ENCODE assay signal across 10 mouse cellular contexts in the genomic region with DNA sequence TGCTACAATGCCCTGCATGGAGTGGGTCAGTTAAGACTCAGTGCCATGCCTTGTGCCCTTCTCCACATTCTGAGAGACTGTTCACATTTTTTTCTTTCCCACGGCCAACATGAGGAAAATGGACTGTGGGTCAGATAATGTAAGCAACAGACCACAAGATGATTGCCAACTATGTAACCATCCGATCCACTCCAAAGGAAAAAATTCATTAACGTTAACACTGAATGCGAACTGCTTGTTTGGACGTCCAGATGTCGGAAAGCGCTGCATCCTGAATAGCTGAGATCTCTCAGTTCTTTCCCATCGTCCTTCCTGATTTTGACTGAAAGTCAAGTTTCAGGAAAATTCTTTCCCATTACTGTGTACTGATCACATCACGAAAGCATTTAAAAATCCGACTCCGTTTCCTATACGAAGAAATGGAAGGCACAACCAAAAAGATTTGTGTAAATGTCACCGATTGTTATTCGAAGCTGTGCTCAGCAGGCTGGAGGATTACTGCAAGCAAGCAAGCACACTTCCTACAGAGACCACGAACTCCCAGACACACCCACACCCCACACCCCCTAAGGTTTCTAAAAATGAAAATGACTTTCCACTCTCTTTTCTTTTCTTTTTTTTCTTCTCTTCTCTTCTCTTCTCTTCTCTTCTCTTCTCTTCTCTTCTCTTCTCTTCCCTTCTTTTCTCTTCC.
DNase-seq lines count a peak whose midpoint lies in the region; ATAC-seq and TF ChIP-seq lines count a peak whose summit lies in the region.
"Had no signal": no experiment of that assay in that cellular context is flagged by ENCODE, and none has a peak within 500 bp of the region (broad histone marks: within the 10 kb centered on the region; RNA-seq: fewer than 3 reads in every experiment).

No protein-coding gene starts in this region.

- H3K36me3 ChIP-seq in forebrain, embryonic 11.5 days (ENCODE audit: control insufficient read depth, insufficient read depth, low read length), result no peaks in the 10 kb centered on the region
- no peaks in the 10 kb centered on the region for H3K36me3 ChIP-seq in forebrain, embryonic 16.5 days (ENCODE audit: control insufficient read depth, insufficient read depth)
- no peaks in the 10 kb centered on the region for H3K36me3 ChIP-seq in heart, embryonic 16.5 days (ENCODE audit: control insufficient read depth, insufficient read depth)
- H3K36me3 ChIP-seq in midbrain, postnatal 0 days (ENCODE audit: insufficient read depth, low read length), result no peaks in the 10 kb centered on the region

- H3K4me2 ChIP-seq in forebrain, embryonic 11.5 days (ENCODE audit: low read depth, low read length, severe bottlenecking), result 0 out of 2 replicates have a peak overlapping the region, but pooled peaks have one; percentile 21
- no peak overlapping the region for H3K4me2 ChIP-seq in forebrain, embryonic 16.5 days (ENCODE audit: low read length)
- peak overlapping the region; percentile 29; the same call in 1 of the 2 replicates for H3K4me2 ChIP-seq in heart, embryonic 16.5 days (ENCODE audit: low read depth, low read length)
- peak overlapping the region; percentile 1; the same call in 1 of the 2 replicates for H3K4me2 ChIP-seq in midbrain, postnatal 0 days (ENCODE audit: low read depth, low read length, poor library complexity, severe bottlenecking)

- H3K9me3 ChIP-seq in forebrain, embryonic 11.5 days (ENCODE audit: control insufficient read depth, low read length), result no peaks in the 10 kb centered on the region
- no peaks in the 10 kb centered on the region for H3K9me3 ChIP-seq in forebrain, embryonic 16.5 days (ENCODE audit: control insufficient read depth, low read length)
- no peaks in the 10 kb centered on the region for H3K9me3 ChIP-seq in heart, embryonic 16.5 days (replicated peaks; ENCODE audit: control insufficient read depth, low read length)
- H3K9me3 ChIP-seq in midbrain, postnatal 0 days (ENCODE audit: low read length), result no peaks in the 10 kb centered on the region

- WGBS in forebrain, embryonic 11.5 days, result 19% methylated on average over 15 of the region's 15 CpGs
- WGBS in forebrain, embryonic 16.5 days, result 12% methylated on average over 15 of the region's 15 CpGs
- WGBS in lung, adult 2 months, result 11% methylated on average over 15 of the region's 15 CpGs
- WGBS in heart, embryonic 16.5 days, result 29% methylated on average over 15 of the region's 15 CpGs
- WGBS in midbrain, postnatal 0 days, result 15% methylated on average over 15 of the region's 15 CpGs

- no peak for TF ChIP-seq CTCF in lung, adult 2 months (IDR thresholded peaks at IDR 0.05; ENCODE audit: insufficient read depth, low read length)
- TF ChIP-seq CTCF in midbrain, postnatal 0 days (IDR thresholded peaks at IDR 0.05), result no peak

- no peak overlapping the region for H3K4me3 ChIP-seq in forebrain, embryonic 11.5 days (ENCODE audit: low read depth, low read length)
- H3K4me3 ChIP-seq in forebrain, embryonic 16.5 days (replicated peaks; ENCODE audit: low read length), result no peak overlapping the region
- H3K4me3 ChIP-seq in lung, adult 2 months (replicated peaks; ENCODE audit: extremely low read depth, low read depth, low read length), result peak overlapping the region; percentile 23
- peak overlapping the region; percentile 5; the same call in 1 of the 2 replicates for H3K4me3 ChIP-seq in heart, embryonic 16.5 days (ENCODE audit: low read length)
- no peak overlapping the region for H3K4me3 ChIP-seq in midbrain, postnatal 0 days (ENCODE audit: low read depth, low read length)

- no peak for ATAC-seq in forebrain, embryonic 11.5 days (replicated peaks; ENCODE audit: low FRiP score)
- no peak for ATAC-seq in forebrain, embryonic 16.5 days
- no peak for ATAC-seq in heart, embryonic 16.5 days (replicated peaks; ENCODE audit: extremely low read depth, insufficient read depth, low FRiP score)
- no peak for ATAC-seq in midbrain, postnatal 0 days (ENCODE audit: low FRiP score)

- no peaks in the 10 kb centered on the region for H3K4me1 ChIP-seq in forebrain, embryonic 11.5 days (replicated peaks; ENCODE audit: control insufficient read depth, insufficient read depth, low read length)
- H3K4me1 ChIP-seq in forebrain, embryonic 16.5 days (replicated peaks; ENCODE audit: control insufficient read depth, insufficient read depth, low read length), result no peaks in the 10 kb centered on the region
- H3K4me1 ChIP-seq in lung, adult 2 months (ENCODE audit: control insufficient read depth, insufficient read depth, low read length), result peaks cover 9% of the 10 kb centered on the region
- peaks cover 12% of the 10 kb centered on the region for H3K4me1 ChIP-seq in heart, embryonic 16.5 days (ENCODE audit: control insufficient read depth, insufficient read depth, low read length)
- no peaks in the 10 kb centered on the region for H3K4me1 ChIP-seq in midbrain, postnatal 0 days (ENCODE audit: insufficient read depth, low read length)

- DNase-seq in forebrain, embryonic 11.5 days (ENCODE audit: low spot score), result no peak
- no peak for DNase-seq in lung, adult 2 months
- no peak for DNase-seq in lung, adult 18-20 months
- DNase-seq in midbrain, postnatal 0 days (ENCODE audit: low spot score), result no peak
- DNase-seq in cerebellum, adult 11 months, result no peak
- no peak for DNase-seq in adrenal gland, postnatal 10 days
- DNase-seq: cerebellum, adult 18-20 months had no signal

- H3K27me3 ChIP-seq in forebrain, embryonic 11.5 days (ENCODE audit: control insufficient read depth, insufficient read depth, low read length), result no peaks in the 10 kb centered on the region
- H3K27me3 ChIP-seq in forebrain, embryonic 16.5 days (replicated peaks; ENCODE audit: control insufficient read depth, insufficient read depth, low read length), result no peaks in the 10 kb centered on the region
- H3K27me3 ChIP-seq in heart, embryonic 16.5 days (ENCODE audit: control insufficient read depth, insufficient read depth, low read length), result no peaks in the 10 kb centered on the region
- H3K27me3 ChIP-seq in midbrain, postnatal 0 days (ENCODE audit: insufficient read depth, low read length), result no peaks in the 10 kb centered on the region

- no peak overlapping the region for H3K9ac ChIP-seq in forebrain, embryonic 11.5 days (ENCODE audit: low read length)
- H3K9ac ChIP-seq in forebrain, embryonic 16.5 days (replicated peaks; ENCODE audit: low read depth, low read length), result no peak overlapping the region
- peak overlapping the region; percentile 36; the same call in 1 of the 2 replicates for H3K9ac ChIP-seq in heart, embryonic 16.5 days (ENCODE audit: low read length)
- no peak overlapping the region for H3K9ac ChIP-seq in midbrain, postnatal 0 days (replicated peaks; ENCODE audit: low read length, poor library complexity, severe bottlenecking)

- no peak for TF ChIP-seq POLR2A in lung, adult 2 months (IDR thresholded peaks at IDR 0.05; ENCODE audit: borderline replicate concordance, extremely low read depth, low read depth, low read length)

- no peak overlapping the region for H3K27ac ChIP-seq in forebrain, embryonic 11.5 days (ENCODE audit: low read depth, low read length)
- no peak overlapping the region for H3K27ac ChIP-seq in forebrain, embryonic 16.5 days (ENCODE audit: low read length)
- H3K27ac ChIP-seq in heart, embryonic 16.5 days (ENCODE audit: low read length), result peak overlapping the region; percentile 53
- H3K27ac ChIP-seq in midbrain, postnatal 0 days (ENCODE audit: low read depth, low read length), result no peak overlapping the region
- H3K27ac ChIP-seq: macrophage had no signal

Comparison
In these comparisons a context has a peak if more than half of its experiments do, and no peak if none do; other contexts are left out.
1. H3K4me3 ChIP-seq: peak in lung, adult 2 months (single experiment) and heart, embryonic 16.5 days (single experiment); none in forebrain, embryonic 11.5 days (single experiment), forebrain, embryonic 16.5 days (single experiment) and midbrain, postnatal 0 days (single experiment).